Mouse (Mus musculus): Measurements from ENCODE around the gene Mtmr2.

Mtmr2 gene

GRCm38 (mm10) chr9:13806854-13807253 lies 58.6 kb downstream of the Mtmr2 start:
- DNase-seq (ENCODE audit: low read depth, low spot score) = no peak

GRCm38 (mm10) chr9:13807657-13808056 lies 59.4 kb downstream of the Mtmr2 start:
- no peak for DNase-seq (ENCODE audit: low read depth, low spot score)

DNA sequence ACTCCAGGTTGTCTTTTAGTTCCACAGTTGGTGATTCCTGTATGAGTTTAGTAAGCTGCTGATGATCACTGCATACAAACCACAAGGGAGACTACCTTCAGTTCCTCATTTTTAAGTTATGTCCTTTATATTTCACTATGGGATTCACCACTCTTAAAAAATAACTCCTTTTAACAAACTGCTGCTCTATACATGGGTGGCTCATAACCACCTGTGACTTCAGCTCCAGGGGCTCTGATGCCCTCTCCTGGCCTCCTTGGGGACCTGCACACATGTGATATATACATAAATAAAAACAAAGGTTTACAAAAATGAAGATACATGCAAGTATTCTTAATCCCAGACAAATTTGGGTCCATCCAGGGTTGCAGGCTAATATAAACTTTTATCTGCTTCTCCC lies 61.7 kb downstream of the Mtmr2 start:
- no peak for DNase-seq (ENCODE audit: low read depth, low spot score)

DNA sequence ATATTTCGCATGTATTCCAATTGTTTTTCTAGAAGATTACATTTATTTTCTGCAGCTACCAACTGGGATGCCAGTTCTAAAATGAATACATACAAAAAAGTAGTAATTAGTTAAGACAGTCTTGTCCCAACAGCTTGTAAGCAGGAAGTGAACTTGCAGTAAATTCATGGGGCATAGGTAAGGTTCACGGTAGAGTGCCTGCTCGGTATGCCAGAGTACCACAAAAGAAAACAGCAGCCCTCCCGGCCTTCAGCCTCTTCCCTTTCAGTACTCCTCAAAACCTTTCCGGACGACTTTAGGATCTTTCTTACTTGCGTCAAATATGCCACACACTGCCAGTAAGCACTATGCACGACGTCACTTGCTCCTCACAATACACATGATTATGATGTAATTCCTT lies 70.2 kb downstream of the Mtmr2 start:
- DNase-seq (ENCODE audit: low read depth, low spot score) = no peak

DNA sequence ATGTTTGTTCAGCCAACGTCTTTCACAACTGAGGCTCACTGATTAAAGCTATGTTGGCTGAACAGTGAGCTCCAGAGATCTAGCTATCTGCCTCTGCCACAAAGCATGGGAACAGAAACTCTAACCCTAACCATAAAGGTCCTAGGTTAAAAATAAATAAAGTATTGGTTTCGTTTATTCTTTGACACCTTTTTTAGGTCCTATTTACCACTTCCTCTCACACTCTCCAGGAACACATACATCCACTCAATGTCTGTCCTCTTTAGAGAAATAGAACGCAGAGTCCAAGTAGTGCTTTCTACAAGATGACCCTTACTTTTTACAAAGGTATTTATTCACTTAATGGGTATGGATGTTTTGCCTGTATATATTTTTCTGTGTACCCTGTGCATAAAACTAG lies 72.6 kb downstream of the Mtmr2 start:
- no peak for DNase-seq (ENCODE audit: low read depth, low spot score)

DNA sequence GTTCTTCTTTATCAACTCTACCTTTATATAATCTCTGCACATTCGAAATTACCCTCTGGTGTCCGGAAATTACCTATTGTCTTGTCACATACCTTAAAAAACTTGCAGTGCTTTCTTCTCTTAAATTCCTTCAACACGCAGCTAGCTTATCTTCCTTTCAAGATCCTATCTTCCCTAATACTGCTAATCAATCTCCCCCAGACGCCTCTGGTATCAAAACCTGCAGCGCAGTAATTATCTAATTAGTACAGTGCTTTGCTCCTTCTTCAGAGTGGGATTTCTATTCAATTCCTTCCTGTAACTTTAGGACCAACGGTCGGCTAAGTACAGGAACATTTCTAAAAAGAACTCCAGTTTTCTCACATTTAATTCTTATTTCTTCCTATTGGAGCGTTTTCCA lies 77.7 kb downstream of the Mtmr2 start:
- DNase-seq (ENCODE audit: low read depth, low spot score) = no peak

DNA sequence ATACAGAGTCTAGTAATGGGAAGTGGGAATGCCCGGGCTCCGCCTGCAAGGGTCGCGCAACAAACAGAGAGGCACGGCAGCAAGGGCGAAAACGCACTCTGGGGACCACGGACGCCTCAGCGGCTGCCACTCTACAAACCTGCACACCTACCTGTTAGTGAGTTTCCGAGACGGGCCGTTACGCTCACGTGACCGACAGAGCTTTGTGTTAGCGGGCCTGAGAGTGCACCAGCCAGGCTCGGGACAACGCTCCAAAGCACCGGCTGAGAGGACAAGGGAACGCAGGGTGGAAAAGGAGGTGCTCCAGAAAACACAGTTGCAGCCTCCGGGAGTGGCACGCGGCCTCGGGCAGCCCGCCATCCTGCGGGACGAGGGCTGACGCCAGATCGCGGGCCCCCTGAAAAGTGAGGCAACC lies 78.2 kb downstream of the Mtmr2 start:
- peak; percentile 36 for DNase-seq (ENCODE audit: low read depth, low spot score)

- peak; percentile 97 for DNase-seq (ENCODE audit: low read depth, low spot score)
These were observed 78.7 kb downstream of the Mtmr2 start, which contains the start of gene Cep57 for GRCm38 (mm10) chr9:13826832-13827405. Cep57 (minus strand) TSS chr9:13827107.

DNA sequence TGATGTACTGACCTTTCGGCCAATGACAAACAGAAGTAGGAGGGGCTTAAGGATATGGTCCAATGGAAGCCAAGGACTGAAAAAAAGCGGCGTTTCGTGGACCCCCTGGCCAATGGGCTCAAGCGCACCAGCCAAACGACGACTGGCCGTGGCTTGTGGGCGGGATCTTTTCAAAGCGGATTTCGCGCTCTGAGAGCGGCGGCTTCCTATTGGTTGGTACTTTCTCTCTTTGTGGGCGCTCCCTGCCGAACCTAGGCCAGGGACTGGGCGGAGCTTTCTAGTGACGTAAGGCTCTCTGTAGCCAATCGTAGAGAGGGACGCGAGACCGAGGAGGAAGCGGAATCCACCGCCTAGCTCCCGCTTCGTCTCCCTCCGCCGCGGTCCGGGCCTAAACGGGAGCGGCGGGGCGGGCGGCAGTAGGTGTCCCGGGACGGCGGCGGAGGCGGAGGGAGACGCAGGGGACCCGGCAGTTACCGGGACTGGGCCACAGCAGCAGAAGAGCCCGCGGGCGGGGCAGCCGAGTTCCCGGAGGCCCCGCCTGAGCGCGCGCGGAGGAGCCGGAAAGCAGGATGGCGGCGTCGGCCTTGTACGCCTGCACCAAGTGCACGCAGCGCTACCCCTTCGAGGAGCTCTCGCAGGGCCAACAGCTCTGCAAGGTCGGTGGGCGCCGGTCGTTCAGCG lies 79.3 kb downstream of the Mtmr2 start, which contains the start of gene Fam76b:
Gene Fam76b, plus strand, starts transcription at position 311 of the 681 bp plus-strand sequence.
- peak; percentile 99 for DNase-seq (ENCODE audit: low read depth, low spot score)

GRCm38 (mm10) chr9:13828087-13828441 lies 79.9 kb downstream of the Mtmr2 start:
- DNase-seq (ENCODE audit: low read depth, low spot score) = peak; percentile 21

GRCm38 (mm10) chr9:13835256-13835655 lies 87.0 kb downstream of the Mtmr2 start:
- DNase-seq (ENCODE audit: low read depth, low spot score) = no peak

- no peak for DNase-seq (ENCODE audit: low read depth, low spot score)
These were observed 88.5 kb downstream of the Mtmr2 start for GRCm38 (mm10) chr9:13836726-13837125.

GRCm38 (mm10) chr9:13847591-13847990 lies 99.4 kb downstream of the Mtmr2 start:
- no peak for DNase-seq (ENCODE audit: low read depth, low spot score)

- DNase-seq (ENCODE audit: low read depth, low spot score) = peak; percentile 13
These were observed 100.6 kb downstream of the Mtmr2 start for GRCm38 (mm10) chr9:13848481-13849480.

DNA sequence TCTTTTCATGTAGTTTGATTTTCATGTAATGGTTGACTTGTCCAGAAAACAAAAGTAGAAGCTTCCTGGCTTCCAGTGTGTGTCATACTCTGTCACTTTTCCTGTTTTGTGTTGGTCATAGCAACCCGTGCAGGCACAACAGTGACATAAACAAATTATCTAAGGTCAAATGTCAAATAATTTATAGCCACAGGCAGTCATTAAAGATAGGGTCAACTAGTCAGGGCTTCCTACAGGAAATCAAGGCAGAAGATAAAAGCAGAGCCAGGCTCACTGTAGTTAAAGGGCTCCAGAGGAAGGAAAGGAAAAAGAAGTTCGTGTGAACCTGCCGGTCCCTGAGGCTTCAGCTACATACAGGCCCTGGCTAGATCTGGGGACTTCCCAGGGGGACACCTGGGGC lies 105.7 kb downstream of the Mtmr2 start:
- DNase-seq (ENCODE audit: low read depth, low spot score) = no peak
